Mouse (Mus musculus) left cerebral cortex, postnatal 14 days (tissue): Measurements from ENCODE around the gene Fgf15. TPM values are rescaled to one million over a fixed set of nuclear protein-coding genes. Genes with fewer than 3 reads are reported as not detected.

Experiments
- DNase-seq, 2 experiments: peaks; one replicate each; pipeline ENCODE4 v3.0.0; 2021 to 2022; ENCODE audit warnings: low spot score in 2 of 2, mixed read lengths in 1 of 2
- intact Hi-C: fragments of 180-260 bp; cut with DNase I; formaldehyde crosslinking; loops from one replicate; pipeline ENCODE4 v1.15.1; 2025
- total RNA-seq, 2 experiments: library from RNA; stranded (reverse); gene quantifications; 2 replicates each; pipeline ENCODE4 v1.2.3; 2021

The Fgf15 gene
- total RNA-seq, 2 experiments from 2014 or later = not detected

- no peak for DNase-seq
These were observed 31.9 kb downstream of the Fgf15 start for GRCm38 (mm10) chr7:144928009-144928888.

DNA sequence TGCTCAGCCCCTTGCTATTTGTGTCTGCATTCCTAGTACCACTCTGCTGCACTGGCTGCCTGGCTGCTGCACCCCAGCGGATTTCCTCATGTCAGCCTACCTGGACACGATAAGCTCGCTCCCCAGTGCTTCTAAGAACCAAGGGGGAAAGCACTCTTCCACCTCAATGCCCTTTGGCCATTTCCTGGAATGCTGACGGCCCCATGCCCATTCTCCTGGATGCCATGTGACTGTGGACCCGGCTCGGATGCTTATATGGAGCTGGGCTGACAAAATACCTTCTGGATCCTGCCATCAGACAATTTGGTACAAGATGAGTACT, 32.5 kb downstream of the Fgf15 start:
- intact Hi-C loops = no loop called here
- DNase-seq = no peak

More at GRCm38 (mm10) chr7:144928009-144928888, 31.9 kb downstream of the Fgf15 start:
- intact Hi-C loops = no loop called here

DNA sequence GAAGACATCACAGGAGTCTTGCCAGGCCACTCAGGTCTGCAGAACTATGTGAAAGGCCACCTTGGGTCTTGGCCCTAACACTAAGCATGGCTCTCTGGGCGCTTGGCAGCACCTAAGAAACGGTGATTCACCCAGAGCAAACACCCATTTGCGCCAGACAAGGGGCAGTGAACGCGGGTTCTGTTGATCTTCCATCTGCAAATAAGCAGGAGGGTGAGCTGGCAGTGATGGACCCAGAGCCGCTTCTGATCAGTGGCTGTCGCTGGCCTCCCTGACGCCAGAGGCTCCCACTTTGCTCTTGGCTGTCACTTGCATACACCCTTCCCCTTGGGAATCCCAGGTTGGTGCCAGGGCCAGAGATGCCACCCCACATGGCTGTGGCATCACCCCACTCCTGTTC, 33.2 kb downstream of the Fgf15 start:
- DNase-seq = no peak
- intact Hi-C loops = no loop called here

DNA sequence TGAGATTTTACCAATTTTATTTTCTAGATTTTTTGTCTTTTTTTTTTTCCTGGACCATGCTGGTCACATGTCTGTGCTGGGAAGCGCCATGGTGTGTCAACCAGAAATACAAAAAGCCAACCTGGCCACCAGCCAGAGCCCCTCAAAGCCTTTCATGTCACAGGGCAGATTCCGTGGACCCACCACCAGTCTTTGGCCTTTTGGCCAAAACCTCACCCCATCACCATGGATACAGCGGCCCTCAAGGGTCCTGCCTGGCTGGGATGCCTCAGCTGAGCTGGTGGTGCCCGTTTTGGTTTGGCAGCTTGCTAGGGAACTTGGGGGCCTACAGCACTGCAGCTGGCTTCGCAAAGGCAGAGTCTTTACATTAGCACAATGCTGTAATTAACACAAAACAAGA, 33.6 kb downstream of the Fgf15 start:
- DNase-seq = no peak
- intact Hi-C loops = no loop called here

GRCm38 (mm10) chr7:144931778-144932177, 35.4 kb downstream of the Fgf15 start:
- no peak for DNase-seq
- intact Hi-C loops = no loop called here

GRCm38 (mm10) chr7:144932389-144932937, 36.1 kb downstream of the Fgf15 start:
- intact Hi-C loops = no loop called here
- DNase-seq = no peak

DNA sequence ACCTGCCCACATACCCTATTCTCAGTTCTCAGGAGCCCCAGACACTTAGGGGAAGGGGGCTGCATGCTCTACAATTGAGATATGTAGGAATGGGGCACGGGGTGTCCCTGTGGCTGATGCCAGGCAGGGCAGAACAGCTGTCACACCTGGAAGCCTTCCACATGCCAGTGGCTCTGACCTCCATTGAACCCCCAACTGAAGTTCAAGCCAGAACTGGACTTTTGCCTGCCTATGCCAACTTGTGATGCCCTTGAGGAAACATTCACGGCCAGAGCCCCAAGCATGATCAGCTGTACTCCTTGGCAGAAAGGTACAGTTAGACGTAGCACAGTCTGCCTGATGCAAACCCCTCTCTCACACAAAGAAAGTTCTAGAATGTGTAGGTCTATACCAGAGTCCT, 37.0 kb downstream of the Fgf15 start:
- intact Hi-C loops = no loop called here
- no peak for DNase-seq

DNA sequence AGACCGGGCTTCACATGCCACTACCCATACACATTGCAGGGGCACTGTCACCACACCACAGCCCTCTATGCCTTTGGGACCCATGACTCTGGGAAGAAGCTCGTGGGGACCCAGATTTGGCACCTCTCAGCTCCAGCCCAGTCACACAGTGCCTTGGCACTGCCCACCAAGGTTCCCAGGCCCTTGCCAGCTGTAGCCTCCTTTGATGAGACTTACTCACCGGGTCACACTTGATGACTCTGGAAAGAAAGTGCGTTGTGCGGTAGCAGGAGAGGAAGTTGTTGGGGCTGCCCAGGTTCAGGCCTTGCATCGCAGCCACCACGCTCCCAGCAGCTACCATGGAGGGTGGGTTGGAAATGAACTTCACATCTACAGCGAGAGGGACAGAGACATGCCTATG, 37.5 kb downstream of the Fgf15 start:
- intact Hi-C loops = no loop called here
- DNase-seq = no peak

DNA sequence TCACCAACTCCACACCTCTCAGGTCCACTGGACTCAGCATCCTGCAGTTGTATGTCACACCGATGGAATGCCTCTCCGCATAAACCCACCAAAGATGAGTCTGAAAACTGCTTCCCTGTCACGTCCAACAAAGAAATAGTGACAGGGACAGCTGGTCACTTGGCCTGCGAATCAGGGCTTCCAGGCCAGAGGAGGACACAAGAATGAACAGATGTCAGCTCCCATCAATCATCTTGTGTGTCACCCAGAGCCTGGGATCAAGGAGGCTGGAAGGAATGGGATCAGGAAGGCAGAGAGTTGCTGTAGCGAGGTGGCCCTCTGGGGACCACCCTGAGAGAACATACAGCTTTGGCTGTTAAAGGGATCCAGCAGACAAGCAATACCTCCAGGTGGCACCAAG, 38.6 kb downstream of the Fgf15 start:
- DNase-seq = no peak
- intact Hi-C loops = loop anchor here (5.0 kb wide), 4 partner anchors 97 to 262 kb away; no protein-coding TSS in a partner anchor

DNA sequence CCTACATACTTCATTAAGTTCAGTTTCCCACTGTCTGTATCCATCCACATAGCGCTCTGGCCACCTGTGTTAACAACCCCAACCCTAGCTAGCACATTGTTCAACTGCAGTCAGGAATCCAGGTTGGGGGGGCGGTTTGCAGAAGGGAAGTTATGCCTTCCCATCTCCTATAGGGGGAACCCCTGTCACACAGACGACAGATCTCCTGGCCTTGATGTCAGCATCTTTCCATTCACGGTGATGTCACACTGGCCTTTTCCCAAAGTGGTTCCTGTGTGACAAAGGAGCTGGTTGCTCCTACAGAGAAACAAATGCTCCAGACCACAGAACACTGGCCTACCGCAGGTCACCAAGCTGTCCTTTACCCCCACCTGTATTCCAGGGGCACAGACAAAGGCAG, 39.2 kb downstream of the Fgf15 start:
- peak; percentile 53 to 66 for DNase-seq
- intact Hi-C loops = loop anchor here (5.0 kb wide), 4 partner anchors 97 to 262 kb away; no protein-coding TSS in a partner anchor

GRCm38 (mm10) chr7:144936311-144936880, 40.1 kb downstream of the Fgf15 start:
- intact Hi-C loops = loop anchor here (5.0 kb wide), 4 partner anchors 96 to 261 kb away; no protein-coding TSS in a partner anchor
- DNase-seq = no peak

GRCm38 (mm10) chr7:144937490-144937889, 41.2 kb downstream of the Fgf15 start:
- peak; percentile 89 to 91 for DNase-seq
- intact Hi-C loops = loop anchor here (1.0 to 5.0 kb wide), 5 partner anchors 95 to 306 kb away; no protein-coding TSS in a partner anchor

DNA sequence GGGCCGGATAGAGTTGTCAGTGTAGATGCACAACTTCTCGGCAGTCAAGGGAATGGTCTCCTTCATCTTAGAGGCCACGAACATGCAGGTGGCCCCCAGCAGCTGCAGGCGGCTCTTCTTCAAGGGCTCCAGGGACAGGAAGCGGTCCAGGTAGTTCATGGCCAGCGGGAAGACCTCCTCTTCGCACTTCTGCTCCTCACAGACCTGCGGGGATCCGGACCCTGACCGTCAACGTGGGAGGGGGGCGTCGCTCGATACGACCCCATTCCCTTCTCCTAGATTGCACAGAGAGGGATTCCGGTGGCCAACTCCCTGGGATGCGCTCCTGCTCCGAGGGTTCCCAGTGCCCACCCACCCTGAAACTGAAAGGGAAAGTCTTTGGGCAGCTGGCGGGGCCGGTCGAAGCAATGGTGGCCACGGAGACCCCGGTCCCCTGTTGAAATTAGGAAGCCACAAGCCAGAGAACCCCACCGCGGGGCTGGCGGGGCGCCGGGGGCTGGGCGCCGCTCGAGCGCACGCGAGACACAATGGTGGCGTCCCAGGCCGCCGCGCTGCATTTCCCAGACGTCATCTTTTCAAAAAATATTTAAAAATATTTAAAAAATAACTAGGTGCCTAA, 41.7 kb downstream of the Fgf15 start:
- intact Hi-C loops = loop anchor here (1.0 to 5.0 kb wide), 5 partner anchors 94 to 305 kb away; no protein-coding TSS in a partner anchor
- no peak for DNase-seq

GRCm38 (mm10) chr7:144938661-144939343, 42.5 kb downstream of the Fgf15 start:
- DNase-seq = no peak
- intact Hi-C loops = loop anchor here (5.0 kb wide), 4 partner anchors 93 to 258 kb away; no protein-coding TSS in a partner anchor

DNA sequence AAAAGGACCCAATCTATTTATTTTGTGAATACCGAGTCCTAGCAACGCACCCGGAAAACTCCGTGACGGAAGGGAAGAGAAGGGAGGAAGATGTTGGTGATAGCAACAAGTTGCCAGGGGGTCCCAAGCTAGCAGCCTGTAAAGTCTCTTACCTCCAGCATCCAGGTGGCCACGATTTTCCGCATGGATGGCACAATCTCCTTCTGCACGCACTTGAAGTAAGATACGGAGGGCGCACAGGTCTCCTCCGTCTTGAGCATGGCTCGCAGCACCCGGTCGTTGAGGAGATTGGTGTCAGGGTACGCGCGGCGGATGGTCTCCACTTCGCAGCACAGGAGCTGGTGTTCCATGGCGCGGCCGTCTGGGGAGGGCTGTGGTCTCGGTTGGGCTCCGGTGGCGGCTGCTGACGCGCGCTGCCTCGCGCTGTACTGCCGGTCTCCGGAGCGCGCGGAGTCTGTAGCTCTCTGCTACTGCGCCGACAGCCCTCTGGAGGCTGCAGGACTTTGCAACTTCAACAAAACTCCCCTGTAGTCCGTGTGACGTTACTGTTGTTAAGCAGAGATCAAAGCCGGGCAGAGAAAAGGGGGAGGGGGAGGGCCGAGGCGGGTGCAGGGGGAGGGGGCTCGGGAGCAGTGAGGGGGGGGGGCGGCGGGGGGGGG, 43.1 kb downstream of the Fgf15 start, which contains the start of gene Ccnd1:
Gene Ccnd1, minus strand, starts transcription at position 582 of the 659 bp plus-strand sequence.
- peak; percentile 64 to 70 for DNase-seq

GRCm38 (mm10) chr7:144940003-144940571, 43.8 kb downstream of the Fgf15 start:
- DNase-seq = no peak
- intact Hi-C loops = no loop called here

More for the DNA sequence above, 43.1 kb downstream of the Fgf15 start, which contains the start of gene Ccnd1:
- intact Hi-C loops = loop anchor here (5.0 kb wide), 4 partner anchors 93 to 258 kb away; no protein-coding TSS in a partner anchor

DNA sequence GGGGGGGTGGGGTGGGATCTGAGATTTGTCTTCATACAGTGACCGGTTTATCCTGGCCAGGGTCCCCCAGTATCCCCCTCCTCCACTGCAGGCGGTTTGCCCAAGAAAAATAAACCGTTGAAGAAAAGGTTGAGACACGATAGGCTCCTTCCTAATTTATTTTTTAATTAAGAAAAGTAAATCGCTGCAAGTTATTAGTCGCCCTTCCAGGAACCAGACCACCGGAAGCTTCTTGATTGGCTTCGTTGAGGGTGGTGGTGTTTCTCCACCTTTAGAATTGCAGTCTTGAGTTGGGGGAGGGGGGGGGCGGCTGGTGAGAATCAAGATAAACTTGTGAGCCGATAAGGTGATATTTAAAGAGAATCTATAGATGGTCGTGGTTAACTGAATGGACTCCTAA, 44.3 kb downstream of the Fgf15 start:
- intact Hi-C loops = no loop called here
- DNase-seq = no peak

DNA sequence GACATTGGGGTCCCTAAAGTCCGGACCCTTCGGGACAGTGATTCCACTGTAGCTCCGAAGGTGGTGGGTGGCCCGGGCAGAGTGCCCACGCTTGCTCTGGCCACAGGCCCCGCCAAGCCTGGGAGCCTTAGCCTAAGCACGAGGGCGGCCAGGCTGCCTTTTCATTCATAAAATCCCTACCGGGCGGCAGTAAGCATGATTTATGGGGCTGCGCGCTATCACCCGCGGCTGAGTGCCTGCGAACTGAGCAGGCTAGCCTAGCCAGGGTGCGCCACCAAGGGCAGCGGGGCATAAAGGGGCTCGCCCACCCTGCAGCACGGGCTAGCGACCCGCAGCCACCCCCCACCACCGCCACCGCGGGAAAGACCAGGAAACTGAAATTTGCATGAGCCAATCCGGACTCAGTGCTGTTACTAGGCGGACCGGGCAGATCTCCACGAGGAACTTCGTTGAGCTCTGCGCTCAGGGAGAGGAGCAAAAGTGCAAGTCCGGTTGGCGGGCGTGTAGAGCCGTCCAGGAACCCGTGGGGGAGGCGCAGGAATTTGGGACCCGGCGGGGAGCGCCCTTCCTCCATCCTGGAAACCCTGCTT, 45.0 kb downstream of the Fgf15 start:
- intact Hi-C loops = no loop called here
- DNase-seq = peak; percentile 81 to 87
